Mouse (Mus musculus) large intestine, adult 2 months (tissue): ENCODE results near the gene Tmem8b. TPM values are rescaled to one million over a fixed set of nuclear protein-coding genes. Genes with fewer than 3 reads are reported as not detected.

Experiments
- DNase-seq: peaks from one replicate; pipeline ENCODE4 v3.0.0-alpha.2; 2012; ENCODE audit warnings: low read depth, low spot score
- WGBS: fragments of 180-500 bp; shearing (Covaris S2); methylation state at CpG from one replicate; pipeline ENCODE4 v1.1.7; 2018; 5-methylcytosine and 5-hydroxymethylcytosine counted together
- polyA plus RNA-seq: library from polyadenylated mRNA; depleted of rRNA; stranded (reverse); fragments of >200 nt; gene quantifications from 2 replicates; pipeline ENCODE4 v1.2.3, GENCODE M21; 2012

The Tmem8b gene
- polyA plus RNA-seq, 1 experiment: 2.0 TPM

DNA sequence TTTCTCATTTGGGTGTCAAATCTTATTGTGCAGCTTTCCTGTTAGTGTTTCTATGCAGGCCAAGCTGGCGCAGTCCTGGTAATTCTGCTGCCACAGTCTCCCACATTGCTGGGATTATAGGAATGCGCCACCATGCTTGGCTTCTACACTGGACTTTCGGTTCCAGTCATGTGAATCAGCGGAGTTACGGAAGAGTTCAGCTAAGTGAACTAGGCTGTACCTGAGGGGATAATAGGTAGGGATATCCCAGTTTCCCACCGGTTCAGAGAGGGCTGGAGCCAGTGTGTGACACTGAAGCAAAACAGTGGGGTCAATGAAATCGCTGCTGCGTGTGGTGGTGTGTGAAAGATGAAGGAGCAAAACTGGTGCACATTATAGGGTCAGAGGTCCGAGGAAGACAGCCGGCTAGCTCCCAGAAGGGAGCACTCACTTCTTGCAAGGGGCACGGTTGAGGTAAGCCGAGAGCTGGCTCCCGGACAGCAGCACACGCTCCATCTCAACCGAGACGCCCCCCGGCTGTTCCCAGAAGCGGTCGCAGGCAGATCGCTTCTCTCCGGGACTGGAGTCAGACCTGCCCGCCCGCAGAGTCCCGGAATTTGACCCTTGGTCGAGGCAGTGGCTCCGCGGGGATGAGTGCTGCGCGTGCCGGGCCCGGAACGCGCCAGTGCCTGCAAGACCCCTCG is 13.0 kb upstream of the Tmem8b start:
- WGBS: 3% methylated on average over 34 of the region's 34 CpGs
- no peak for DNase-seq

DNA sequence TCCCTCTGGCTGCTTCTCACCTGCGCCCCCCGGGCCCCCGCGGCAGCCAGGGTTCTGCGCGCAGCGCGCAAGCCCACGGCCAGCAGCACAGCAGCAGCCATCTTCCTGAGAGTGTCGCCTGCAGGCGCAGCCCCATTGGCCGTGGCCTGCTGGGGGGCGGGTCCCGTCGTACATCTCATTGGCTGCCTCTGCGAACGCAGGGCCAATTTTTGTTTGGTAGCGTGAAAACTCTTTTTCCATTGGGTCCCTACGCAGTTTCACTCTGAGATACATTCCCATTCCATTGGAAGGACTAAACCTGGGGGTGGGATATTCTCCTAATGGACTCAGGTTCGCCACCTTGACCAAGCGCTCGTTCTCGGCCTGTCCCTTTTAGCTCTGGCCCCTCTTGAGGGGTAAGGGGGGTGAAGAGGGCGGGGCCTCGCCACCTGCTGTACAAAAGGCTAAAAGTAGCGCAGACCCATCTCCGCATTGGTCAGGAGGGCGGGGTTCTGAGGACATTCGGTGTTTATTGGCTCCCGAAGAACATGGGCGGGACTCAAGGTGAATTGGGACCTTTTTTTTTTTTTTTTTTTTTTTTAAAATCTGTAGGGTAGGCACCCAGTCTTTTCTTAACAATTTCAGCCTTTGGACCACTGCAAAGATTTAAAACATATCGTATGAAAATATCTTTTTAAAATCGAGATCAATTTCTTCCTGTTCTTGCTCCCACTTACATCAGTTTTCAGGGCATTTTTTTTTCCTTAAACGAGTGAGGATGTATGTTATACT is 12.2 kb upstream of the Tmem8b start, which contains the start of gene Hint2:
Gene Hint2 (minus strand): TSS at position 128 of the 771 bp plus-strand sequence.
- under 1% methylated on average over 34 of the region's 34 CpGs for WGBS

DNA sequence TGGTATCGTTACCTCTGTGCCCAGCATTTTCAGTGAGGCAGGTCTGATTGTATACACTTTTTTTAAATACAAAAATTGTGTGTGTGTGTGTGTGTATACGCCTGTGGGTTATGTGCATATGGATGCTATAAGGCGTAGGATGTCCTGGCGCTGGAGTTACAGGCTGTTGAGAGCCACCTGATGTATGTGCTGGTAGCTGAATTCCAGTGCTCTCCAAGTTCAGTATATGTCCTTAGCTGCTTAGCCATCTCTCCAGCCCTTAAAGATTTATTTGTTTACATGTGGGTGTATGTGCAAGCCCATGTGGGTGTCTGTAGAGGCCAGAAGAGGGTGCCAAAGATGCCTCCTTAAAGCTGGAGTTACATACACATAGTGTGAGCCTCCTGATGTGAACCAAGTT is 11.6 kb upstream of the Tmem8b start:
- 53% methylated on average over 4 of the region's 4 CpGs for WGBS
- no peak for DNase-seq

More for the DNA sequence above, 12.2 kb upstream of the Tmem8b start, which contains the start of gene Hint2:
- peak; percentile 92 for DNase-seq

DNA sequence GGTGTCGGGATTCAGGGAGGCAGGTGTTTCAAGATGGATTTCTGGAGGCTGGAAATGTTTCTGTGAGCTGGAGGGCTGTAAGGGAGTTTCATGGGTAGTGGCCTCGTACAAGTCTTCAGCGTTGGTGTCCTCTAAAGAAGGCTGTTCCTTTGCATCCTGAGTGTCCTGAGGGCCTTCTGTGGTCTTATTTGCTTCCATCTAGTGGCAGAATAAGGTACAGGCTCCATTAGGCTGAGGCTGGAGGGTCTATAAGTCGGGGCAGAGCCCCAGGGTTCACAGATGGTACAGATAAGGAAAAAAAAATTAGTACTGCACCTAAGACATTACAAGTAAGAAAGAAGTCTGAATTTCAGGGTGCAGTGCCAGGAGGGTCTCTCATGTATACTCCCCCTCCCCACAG is 2.4 kb upstream of the Tmem8b start:
- no peak for DNase-seq
- WGBS: 21% methylated on average over 4 of the region's 4 CpGs

DNA sequence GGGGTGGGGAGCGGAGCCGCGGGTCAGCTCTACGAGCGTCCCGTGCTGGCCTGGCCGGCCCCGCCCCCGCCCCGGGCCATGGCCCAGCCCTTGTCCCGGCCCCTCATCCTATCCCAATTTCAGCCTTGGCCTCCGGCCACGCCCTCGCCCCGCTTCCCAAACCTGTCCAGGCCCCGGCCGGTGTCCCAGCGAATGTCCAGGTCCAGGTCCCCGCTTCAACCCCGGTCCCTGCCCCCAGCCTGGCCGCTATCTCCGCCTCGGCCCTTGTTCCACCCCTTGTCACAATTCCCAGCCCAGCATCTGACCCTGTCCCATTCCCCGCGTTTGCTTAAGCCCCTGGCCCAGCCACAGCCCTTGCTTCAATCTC is 640 bp downstream of the Tmem8b start:
- WGBS: 2% methylated on average over 25 of the region's 25 CpGs
- DNase-seq: no peak

DNA sequence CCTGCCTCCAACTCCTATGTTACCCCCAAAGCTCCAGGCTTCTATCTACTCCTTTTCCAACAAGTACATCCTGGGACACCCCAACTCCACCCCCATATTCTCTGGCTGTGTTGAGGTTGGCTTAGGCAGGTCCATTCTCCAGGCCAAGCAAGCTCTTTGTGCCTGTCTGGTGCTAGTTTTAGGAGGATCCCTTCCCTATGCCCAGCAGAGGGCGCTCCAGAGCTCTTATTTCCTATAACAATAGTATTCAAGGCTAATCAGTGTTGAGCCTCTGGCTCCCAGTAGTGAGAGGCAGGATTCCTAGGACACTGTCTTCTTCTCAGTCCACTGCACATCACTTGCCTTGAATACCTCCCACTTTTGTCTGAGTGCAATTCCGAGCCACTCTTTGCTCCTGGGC is 3.3 kb downstream of the Tmem8b start:
- WGBS: 21% methylated on average over 2 of the region's 2 CpGs

DNA sequence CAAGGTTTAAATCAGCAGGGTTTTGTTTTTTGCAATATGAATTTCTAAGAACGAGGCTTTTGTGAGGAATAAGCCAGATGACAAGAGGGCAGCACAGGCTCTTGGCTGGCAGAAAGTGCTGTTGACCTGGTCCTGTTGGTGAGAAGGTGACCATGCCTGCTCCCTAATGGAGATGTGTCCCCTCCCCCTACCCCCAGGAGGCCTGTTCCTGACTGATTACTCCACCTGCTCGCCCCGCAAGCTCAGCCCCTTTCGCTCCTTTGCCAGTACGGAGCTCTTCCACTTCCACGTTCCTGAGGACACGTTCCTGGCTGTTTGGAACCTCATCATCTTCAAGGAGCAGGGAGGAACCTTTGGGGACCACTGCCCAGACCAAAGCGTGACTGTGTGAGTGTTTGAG is 4.9 kb downstream of the Tmem8b start:
- no peak for DNase-seq
- 87% methylated on average over 8 of the region's 8 CpGs for WGBS

More for the DNA sequence above, 3.3 kb downstream of the Tmem8b start:
- DNase-seq: peak; percentile 87

DNA sequence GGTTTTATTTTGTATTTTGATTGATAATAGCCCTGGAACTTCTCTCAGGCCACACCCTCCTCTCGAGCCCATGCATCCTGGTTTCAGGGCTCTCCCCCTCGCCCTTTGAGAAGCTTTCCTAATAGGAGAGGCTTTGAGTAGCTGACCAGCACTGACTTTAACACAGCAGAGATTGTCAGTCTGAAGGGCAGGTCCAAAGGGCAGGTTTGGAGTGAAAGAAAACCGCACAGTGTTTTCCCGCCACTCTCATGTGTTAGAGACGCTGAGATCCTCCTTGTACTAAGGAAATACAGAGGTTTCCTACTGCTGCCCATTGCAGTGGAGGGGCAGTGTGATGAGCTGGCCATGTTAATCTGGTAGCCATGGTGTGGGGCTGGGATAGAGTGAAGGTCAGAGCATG is 6.2 kb downstream of the Tmem8b start:
- 55% methylated on average over 5 of the region's 5 CpGs for WGBS
- DNase-seq: no peak

DNA sequence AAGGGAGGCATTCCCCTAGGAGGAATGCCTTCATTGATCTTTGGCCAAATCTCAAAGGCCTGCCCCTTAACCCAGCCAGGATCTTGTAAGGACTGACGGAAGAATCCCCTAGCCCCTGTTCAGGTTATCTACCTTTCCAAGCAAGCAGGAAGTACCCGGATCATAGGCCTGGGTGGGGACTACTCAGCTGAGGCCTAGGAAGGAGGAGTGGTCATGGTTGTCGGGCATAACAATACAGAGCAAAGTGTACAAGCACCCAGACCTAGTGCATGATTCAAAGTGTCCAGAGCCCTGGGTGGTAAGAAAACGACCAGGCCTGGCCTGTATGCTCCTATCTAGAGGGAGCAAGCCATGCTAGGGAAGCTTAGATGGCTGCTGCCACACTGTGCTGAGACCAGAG is 6.8 kb downstream of the Tmem8b start:
- no peak for DNase-seq
- 42% methylated on average over 4 of the region's 4 CpGs for WGBS

DNA sequence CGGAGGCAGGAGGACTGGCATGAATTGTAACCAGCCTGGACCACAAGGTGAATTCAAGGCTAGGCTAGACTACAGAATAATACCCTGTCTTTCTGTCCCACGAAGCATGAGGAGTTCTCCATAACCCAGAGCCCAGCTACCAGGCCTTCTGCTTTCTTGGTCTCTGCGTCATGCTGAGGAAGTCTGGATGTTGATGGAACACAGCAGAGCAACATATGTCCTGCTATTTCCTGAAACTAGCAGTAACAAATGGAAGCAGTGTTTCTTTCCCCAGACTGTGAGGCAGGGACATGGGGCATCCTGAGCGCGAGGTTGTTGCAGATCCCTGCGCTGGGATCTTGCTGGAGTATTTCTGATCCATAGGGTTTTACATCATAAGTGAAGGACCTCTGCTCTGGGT is 9.8 kb downstream of the Tmem8b start:
- WGBS: 92% methylated on average over 6 of the region's 6 CpGs
- DNase-seq: no peak

DNA sequence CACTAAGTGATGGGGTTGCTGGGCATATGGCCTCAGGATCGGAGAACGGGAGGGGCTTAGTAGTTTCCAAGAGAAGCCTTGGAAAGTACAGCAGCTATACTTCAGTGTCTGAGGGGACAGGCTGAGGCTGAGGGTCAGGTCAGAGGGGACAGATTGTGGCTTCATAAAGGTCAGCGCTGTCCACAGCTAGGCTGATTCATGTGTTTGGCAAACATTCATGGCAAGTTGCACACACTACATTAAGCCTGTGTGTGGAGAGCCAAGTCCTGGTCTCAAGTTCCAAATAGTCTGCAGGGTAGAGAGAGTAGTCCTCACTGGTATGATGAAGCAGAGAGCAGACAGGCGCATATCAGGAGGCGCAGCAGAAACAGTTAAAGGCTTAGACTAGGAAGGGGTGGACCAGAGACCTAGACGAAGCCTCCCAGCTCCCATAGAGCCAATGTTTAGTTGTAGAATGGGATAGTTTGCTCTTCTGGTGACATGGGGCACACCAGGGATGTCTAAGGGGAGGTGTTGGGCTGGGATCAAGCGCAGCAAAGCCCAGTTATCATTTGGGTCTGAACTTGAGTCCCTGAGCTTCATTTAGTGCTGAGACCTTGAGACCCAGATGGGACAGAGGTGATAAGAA is 10.8 kb downstream of the Tmem8b start:
- 79% methylated on average over 7 of the region's 7 CpGs for WGBS
- no peak for DNase-seq

DNA sequence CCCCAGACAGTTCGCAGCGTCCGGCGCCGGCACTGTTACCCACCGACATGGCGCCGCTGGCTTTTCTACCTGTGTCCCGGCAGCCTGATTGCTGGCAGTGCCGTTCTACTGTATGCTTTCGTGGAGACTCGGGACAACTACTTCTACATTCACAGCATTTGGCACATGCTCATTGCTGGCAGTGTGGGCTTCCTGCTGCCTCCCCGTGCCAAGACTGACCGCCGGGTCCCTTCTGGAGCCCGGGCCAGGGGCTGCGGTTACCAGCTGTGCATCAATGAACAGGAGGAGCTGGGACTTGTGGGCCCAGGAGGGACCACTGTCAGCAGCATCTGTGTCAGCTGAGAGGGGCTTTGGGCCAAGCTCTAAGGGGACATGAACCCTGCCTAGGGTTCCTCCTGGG is 21.2 kb downstream of the Tmem8b start:
- 92% methylated on average over 17 of the region's 17 CpGs for WGBS
- DNase-seq: no peak

DNA sequence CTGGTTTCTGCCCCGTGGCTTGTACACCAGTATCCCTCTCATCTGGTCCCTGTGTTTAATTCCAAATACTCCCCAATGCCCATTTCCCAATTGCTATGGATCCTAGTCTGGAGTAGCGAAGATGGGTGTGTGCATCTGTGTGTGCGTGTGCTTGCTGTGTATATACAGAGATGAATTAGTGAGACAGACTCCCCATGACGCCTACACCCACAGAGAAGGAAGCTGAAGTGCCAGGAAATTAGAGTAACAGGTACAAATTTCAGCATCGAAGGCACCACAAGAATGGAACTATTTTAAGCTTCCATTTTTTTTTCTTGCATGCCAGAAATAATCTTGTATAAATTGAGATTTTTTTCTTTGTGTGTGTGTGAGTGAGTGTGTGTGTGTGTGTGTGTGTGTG is 22.3 kb downstream of the Tmem8b start:
- WGBS: 70% methylated on average over 5 of the region's 5 CpGs
- DNase-seq: no peak

DNA sequence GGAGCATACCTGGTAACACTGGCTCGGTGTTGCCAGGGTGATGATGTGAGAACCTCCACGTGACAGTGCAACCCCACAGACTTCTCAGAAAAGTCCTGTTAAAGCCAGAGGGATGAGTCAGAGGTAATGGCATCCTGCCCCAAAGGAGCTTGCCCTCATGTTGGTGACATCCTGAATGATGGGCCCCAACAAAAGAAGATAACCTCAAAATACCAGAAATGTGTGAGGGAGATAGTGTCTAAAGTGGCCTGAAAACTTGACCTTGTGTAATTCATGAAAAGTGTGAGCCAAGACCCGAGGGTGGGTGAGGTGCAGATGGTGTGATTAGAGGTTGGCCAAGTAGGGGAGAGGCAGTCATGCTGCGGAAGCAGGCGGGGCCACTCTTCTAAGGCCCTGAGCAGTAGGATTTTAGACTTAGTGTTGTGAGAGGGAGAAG is 25.1 kb downstream of the Tmem8b start:
- no peak for DNase-seq
- WGBS: 55% methylated on average over 5 of the region's 5 CpGs

DNA sequence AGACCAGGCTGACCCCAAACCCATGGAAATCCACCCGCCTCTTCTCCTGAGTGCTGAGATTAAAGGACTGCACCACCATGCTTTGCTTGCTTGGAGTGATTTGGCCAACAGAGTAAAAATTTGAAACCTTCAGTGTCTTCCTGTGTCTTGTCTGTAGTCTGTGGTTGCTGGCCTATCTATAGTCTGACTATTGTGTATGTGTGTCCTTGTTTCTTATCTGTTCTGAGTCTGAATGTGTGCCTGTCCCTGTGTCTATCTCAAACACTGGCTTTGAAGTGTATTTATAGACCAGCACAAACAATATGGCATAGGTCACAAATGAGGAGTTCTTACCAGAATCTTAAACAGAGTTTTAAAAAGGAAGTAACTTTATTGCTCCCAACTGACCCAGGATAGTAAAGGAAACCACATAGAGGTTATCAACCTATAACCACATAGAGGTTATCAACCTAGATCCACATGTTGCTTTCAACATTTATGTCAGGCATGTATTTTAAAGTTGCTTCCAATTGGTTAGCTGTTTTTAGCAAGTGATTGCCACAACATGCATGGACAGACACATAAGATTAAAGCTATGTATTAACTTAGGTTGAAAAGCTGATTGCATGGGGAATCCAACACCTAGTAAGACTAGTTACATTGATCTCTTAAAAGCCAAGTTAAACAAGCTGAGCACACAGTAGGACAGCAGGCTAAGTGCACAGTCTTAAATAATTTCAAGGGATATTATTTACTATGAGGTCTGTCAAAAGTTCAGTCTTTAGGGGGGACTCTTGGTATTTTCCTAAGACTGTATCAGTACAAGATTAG is 25.9 kb downstream of the Tmem8b start:
- 87% methylated on average over 1 of the region's 1 CpGs for WGBS
- no peak for DNase-seq

DNA sequence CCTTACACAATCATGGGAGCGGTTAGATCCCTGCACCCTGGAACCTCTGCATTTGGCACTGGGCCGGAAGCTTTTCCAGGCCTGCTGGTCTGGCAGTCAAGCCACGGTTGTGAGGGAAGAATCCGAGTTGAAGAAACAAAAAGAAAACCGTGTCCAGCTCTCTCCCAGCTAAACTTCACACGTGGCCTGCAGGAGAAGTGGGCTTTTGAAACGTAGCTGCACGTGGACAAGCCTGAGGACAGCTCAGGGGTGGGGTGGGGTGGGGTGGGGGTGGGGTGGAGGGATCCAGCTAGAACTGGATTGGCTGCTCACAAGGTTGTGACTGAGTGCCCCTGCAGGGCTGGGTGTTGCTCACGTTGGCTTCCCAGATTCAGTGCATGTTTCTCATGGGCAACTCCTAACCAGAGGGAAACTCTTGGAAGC is 26.5 kb downstream of the Tmem8b start:
- WGBS: 4% methylated on average over 9 of the region's 9 CpGs
- DNase-seq: no peak

DNA sequence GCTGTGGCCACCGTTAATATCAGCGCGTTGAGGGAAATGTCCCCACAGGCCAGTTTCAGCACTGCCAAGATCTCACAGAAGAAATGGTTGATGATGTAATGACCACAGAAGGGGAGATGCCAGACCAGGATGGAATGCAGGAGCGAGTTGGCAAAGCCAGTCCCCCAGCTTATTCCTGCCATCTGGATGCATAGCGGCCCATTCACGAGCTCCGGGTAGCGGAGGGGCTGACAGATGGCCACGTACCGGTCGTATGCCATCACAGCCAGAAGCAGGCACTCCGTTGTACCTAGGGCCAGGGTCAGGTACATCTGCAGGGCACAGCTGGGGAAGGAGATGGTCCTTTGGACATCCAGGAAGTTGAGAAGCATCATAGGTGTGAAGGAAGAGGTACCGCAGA is 27.8 kb downstream of the Tmem8b start:
- no peak for DNase-seq
- 92% methylated on average over 13 of the region's 13 CpGs for WGBS

DNA sequence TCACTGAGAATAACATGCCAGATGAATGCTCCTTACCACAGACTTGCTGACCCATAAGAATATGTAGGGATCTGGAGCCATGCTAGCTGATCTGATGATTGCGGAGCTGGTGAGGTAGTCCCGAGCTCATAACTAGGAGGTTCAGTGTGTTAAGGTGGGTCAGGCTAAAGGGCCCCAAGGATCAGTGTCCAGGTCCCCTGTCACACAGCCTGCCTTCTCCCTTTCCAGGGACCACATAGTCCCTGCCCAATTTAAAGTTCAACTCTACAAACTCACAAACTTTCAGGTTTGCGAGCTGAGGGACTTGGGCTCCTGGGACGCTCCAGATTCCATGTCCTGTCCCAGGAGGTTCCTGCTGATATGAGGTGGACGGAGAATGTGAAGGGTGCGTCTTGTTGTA is 31.9 kb downstream of the Tmem8b start, which contains the start of gene Olfr70:
Gene Olfr70 (minus strand): TSS at position 101 of the 400 bp plus-strand sequence.
- no peak for DNase-seq
- WGBS: 71% methylated on average over 6 of the region's 6 CpGs

DNA sequence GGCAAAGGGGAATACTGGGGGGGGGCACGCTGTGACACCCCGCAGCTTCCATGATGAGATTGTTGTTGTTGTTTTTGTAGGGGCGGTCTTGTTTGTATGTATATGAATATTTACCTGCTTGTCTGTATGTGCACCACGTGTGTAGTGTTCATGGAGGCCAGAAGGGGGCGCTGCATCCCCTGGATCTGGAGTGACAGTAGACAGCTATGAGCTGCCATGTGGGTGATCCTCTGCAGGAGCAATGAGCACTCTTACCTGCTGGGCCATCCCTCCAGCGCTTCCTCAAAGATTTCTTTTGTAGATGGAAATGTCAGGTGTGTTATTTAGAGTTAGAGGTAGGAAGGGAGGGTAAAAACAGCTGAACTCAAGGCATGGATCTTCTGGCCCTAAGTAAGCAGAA is 34.7 kb downstream of the Tmem8b start:
- 76% methylated on average over 6 of the region's 6 CpGs for WGBS
- DNase-seq: no peak

DNA sequence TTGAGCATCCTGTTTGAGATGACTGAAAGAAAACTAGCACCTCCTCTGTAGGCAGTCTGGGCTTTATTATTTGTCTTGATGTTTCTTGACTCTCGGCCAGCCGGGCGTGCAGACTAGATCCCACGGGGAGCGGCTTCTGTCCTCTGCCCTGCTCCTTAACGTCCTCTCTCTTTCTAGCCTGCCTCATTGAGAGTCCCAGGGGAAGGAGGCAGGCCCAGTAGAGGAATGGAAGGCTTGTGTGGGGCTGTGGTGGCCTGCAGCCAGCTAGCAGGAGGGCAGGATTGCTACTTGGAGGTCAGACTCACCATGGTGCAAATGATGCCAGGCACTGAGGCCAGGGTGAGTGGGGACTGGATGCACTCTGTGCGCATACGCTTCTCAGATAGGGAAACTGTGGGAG is 35.1 kb downstream of the Tmem8b start:
- no peak for DNase-seq
- WGBS: 55% methylated on average over 8 of the region's 8 CpGs
